Mouse (Mus musculus): Measurements from ENCODE around the gene Spata18.
A peak's percentile ranks its signal among the peaks of the same experiment; 100 is the strongest.

Gene Spata18

DNA sequence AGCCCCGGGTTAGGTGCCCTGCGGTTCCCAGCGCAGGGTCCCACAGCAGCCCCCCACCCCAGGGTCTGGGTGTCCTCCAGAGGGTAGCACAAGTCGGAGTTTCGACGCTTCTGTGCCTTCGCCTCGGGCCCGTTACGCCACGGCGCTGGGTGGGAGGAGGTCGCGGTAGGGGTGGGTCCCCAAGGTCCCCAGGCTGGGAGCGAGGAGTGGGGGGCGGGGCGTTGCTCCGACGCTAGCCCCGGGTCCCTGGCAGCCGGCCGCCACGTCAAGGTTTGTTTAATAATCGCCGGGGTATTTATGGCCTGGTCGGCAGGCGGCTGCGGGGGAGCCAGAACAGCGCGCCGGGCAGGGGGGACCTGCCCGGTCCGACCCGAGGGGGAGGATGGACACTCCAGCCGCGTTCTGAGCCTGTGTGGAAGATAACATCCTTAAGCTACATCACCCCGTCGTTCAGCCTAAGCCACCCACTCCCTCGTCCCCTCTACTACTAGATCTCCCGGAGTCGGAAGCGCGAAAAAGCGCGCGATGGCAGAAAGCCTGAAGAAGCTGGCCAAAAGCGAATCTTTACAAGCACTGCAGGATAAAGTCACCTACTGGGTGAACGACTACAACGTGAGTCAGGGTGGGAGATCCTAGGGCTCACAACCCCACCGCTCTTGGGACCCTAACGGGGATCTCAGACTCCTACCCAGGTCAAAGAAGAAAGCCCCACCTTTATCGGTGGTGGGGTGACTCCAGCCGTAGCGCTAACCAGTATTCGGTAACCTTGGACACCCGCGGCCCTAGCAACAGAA is at the start of gene Spata18:
Spata18 (plus strand) TSS at position 319 of the 794 bp plus-strand sequence.
- no peak for DNase-seq (ENCODE audit: low spot score)

DNA sequence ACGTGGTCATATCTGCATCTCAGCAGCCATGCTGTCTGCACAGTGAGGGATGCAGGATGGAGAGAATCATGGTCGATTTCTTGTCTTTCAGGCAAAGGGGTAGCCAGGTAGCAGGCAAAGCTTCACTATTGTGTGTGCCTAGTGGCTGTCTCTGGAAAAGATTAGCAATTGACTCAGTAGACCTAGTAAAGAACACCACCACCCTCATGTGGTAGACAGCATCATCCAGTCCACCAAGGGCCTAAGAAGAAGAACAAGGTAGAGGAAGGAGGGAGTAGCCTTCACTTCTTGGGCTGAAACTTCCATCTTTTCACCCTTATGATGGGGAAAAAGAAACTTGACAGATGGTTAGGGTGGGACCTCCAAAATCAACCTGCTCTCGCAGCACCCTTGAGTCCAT is 48.3 kb upstream of the Spata18 start:
- DNase-seq (ENCODE audit: low spot score), result no peak

DNA sequence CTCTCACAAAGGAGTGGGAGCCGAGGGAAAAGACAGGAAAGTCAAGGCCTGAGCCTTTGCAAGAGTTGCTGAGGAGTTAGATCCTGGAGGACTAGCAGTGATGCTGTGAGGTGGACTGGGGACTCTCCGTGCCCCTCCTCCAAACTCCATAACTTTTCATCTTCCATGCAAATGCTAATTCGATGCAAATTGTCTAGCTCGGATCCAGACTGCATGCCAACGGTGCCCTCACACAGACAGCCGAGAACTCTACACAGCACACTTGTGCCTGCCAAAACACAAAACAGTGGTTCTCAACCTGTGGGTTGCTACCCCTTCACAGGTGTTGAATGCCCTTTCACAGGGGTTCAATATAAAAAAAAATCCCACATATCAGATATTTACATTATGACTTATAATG is 46.6 kb upstream of the Spata18 start:
- no peak for DNase-seq (ENCODE audit: low spot score)

GRCm38 (mm10) chr5:73604964-73605363 is 46.2 kb upstream of the Spata18 start:
- DNase-seq (ENCODE audit: low spot score), result no peak

- no peak for DNase-seq (ENCODE audit: low spot score)
Measured at GRCm38 (mm10) chr5:73611071-73611470, 40.1 kb upstream of the Spata18 start.

- no peak for DNase-seq (ENCODE audit: low spot score)
Measured at GRCm38 (mm10) chr5:73613296-73613695, 37.9 kb upstream of the Spata18 start.

DNA sequence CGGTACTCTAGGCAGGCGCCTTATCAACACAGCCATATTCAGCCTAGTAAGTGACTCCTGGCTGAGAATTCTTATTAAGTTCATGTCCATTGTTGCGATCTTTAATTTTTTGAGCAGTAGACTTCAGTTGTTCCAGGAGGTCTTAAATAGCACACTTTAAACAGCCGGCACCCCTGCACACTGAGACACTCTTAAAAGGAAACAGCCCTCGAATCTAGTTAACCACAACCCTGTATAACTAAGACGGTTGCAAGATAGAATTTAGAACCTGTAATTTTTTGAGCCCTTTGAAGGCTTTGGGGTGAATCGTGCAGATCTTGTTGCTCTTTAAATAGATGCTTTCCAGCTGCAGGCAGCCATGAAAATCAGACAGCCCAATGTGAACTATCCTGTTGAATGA is 36.0 kb upstream of the Spata18 start:
- DNase-seq (ENCODE audit: low spot score), result no peak

DNA sequence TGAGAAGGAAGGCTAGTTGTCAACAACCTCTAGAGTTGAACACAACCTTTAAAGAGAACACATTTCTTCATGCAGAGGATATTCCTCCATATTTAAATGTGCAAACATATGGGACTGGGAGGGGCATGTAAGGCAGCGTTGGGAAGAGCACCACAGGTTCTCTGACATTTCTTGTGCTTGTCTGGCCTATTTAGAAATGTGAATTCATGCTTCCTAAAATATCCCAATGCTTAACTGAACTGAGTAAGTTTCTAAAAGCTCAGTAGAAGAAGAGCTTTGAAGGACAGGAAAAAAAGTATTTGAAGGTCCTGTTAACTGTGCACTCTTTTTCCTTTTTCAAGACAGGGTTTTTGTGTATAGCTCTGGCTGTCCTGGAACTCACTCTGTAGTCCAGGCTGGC is 32.2 kb upstream of the Spata18 start:
- no peak for DNase-seq (ENCODE audit: low spot score)

- DNase-seq (ENCODE audit: low spot score), result no peak
Measured at GRCm38 (mm10) chr5:73625505-73625904, 25.7 kb upstream of the Spata18 start.

- no peak for DNase-seq (ENCODE audit: low spot score)
Measured at GRCm38 (mm10) chr5:73626842-73627241, 24.3 kb upstream of the Spata18 start.

DNA sequence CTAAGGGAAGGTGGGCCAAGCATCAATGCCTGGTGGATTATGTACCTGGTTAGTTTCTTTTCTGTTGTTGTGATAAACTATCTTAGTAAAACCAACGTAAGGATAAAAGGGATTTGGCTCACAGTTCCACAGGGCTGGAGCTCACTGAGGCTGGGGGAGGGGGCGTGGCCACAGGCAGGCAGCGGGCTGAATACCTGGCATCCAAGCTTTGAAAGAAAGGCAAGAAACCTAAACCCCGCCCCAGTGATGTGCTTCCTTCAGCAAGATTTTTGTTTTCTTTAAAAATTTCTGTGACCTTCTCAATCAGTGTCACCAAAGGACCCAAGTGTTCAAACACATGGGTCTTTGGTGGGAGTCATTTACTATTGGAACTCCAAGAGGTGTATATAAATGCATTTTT is 23.6 kb upstream of the Spata18 start:
- no peak for DNase-seq (ENCODE audit: low spot score)

GRCm38 (mm10) chr5:73627991-73628390 is 23.2 kb upstream of the Spata18 start:
- no peak for DNase-seq (ENCODE audit: low spot score)

- DNase-seq (ENCODE audit: low spot score), result no peak
Measured at GRCm38 (mm10) chr5:73630141-73630540, 21.0 kb upstream of the Spata18 start.

- no peak for DNase-seq (ENCODE audit: low spot score)
Measured at GRCm38 (mm10) chr5:73631001-73631558, 20.1 kb upstream of the Spata18 start.

- DNase-seq (ENCODE audit: low spot score), result no peak
Measured at GRCm38 (mm10) chr5:73632291-73632690, 18.9 kb upstream of the Spata18 start, which contains the start of gene Lrrc66. TSS of gene Lrrc66 (minus strand) at chr5:73632526.

- DNase-seq (ENCODE audit: low spot score), result peak; percentile 36
Measured at GRCm38 (mm10) chr5:73633141-73633540, 18.0 kb upstream of the Spata18 start.

- DNase-seq (ENCODE audit: low spot score), result peak; percentile 17
Measured at GRCm38 (mm10) chr5:73637337-73638107, 13.7 kb upstream of the Spata18 start.

DNA sequence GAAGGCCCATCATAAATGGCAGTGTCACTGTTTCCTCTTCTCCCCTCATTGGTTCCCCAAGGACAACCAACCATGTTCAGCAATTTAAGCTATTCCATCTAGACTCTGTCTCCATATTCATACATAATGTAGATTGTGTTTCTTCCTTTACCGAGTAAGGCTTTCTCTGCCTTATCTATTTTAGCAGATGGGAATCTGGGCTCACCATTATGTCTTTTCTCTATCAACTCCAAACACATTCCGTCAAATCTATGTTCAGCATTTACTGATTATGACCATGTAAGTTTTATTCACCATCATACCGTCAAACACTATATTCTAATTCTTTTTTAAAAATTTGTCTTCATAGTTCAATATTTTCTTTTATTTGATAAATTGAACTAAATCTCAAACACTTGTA is 10.1 kb upstream of the Spata18 start:
- DNase-seq (ENCODE audit: low spot score), result no peak

DNA sequence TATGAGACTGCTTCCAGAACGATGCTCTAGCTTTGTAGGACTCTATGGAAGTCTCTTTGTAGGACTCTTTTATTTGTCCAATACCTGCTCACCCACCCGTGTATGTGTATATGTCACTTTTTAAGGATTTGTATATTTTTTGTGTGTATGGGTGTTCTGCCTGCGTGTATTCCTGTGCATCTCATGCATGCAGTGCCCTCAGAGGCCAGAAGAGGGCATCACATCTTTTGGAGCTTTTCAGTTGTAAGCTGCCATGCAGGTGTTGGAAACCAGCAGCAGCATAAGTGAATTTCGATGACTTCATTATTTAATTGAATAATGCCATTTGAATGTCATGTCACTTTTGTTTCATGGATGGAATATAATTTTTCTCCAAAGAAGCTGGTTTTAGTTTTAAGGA is 9.1 kb upstream of the Spata18 start:
- no peak for DNase-seq (ENCODE audit: low spot score)

DNA sequence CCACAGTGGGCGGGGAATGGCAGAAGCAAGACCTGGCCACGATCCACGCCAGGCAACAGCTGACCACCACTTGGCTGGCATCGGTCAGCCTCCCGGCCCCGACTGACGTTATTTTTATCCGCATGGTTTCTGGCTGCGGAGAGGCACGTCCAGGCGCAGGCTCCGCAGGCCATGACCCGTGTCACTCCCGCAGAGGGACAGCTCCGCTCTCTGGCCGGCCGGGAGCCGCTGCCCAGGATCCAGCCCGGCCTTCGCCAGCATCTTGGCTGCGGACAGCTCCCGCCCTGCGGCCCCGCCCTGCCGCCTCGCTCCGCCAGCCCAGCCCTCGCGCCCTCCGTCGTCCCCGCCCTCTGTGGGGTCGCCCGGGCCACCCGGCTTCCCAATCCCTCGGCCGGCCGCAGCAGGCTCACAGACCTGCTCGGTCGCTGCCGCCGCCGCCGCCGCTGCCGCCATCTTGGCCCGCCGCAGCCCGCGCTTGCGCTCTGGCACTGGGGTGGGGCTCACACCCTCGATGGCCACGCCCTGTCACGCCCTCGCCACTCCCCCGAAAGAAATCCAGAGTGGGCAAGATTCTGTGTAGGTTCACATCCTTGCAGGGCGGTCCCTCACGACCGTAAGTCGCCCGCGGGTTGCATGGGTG is 3.8 kb upstream of the Spata18 start, which contains the start of gene Sgcb:
Sgcb (minus strand) TSS at position 530 of the 640 bp plus-strand sequence.
- peak; percentile 37 for DNase-seq (ENCODE audit: low spot score)

DNA sequence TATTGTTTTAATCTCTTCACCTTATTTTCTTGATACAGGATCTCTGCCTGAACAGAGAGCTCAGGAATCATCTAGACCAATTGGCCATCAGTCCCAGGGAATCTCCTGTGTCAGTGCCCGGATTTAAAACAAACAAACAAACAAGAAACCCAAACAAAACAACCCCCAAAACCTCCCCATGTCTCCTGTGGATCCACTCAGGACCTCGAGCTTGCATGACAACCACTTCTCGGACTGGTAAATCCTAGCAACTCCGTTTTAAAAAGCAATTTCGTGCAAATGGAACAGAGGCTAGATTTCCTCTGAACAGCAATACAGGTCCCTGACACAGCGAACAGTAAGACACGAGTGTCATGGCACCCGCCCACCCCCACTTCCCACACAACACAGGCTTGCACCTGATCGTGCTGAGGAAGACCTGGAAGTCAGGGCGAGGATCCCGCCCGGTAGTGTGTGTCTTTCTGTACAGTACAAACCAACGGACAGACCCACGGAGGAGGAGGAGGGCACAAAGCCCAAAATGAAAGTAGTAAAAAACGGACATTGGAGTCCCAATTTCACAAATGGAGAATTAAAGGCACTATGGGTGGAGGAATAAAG is 714 bp upstream of the Spata18 start:
- DNase-seq (ENCODE audit: low spot score), result no peak

DNA sequence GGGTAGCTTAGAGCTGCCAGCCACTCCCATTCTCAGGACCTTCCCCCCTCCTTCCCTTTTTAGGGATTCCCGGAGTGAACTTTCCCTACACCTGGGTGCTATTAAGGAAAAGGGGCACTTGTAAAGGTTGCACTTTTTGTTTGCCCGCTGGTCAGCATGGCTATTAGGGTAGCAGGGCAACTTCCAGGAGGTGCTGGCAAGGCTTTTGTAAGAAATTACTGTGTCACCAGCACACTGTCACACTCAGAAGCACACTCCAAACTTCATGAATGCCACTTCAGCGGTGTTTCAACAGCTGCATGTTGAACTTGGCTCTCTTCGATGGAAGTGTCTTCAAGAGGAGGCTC is 649 bp downstream of the Spata18 start:
- DNase-seq (ENCODE audit: low spot score), result no peak

Measured in c-Kit-positive CD71-positive TER-119-positive erythroid progenitor cells, embryonic 14.5 days (primary cell).